Mouse (Mus musculus): ENCODE results near the gene Erbin. TPM values are rescaled to one million over a fixed set of nuclear protein-coding genes. Genes with fewer than 3 reads are reported as not detected.

Gene Erbin
- polyA plus RNA-seq, 1 experiment, result 6.6 TPM

DNA sequence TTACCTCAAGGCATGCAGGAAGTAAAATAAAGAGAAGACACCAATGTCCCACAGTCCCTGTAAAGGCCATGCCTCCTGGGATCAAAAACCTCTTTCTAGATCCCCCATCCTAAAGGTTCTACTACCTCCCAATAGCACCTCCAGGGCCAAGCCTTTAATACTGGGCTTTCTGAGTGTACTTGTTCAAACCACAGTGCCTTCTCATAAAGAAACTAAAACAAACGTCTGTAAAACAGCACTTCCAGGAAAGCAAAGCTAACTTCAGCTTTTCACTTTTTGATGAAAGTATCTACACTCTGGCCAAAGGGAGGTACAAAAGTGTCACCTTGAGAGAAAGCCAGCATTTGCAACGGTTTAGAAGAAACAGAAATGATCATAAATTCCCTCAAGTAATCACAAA, 35.3 kb upstream of the Erbin start:
- peak overlapping the region; percentile 6 for H3K4me3 ChIP-seq (replicated peaks)
- peaks cover 68% of the 10 kb centered on the region for H3K4me1 ChIP-seq
- no peaks in the 10 kb centered on the region for H3K27me3 ChIP-seq (replicated peaks)
- no peaks in the 10 kb centered on the region for H3K36me3 ChIP-seq (replicated peaks; ENCODE audit: low read length)
- H3K9me3 ChIP-seq, result no peaks in the 10 kb centered on the region
- TF ChIP-seq FLI1 (IDR thresholded peaks at IDR 0.05; ENCODE audit: low read length) (no peak), GATA1 (IDR thresholded peaks at IDR 0.05; ENCODE audit: borderline replicate concordance, low read length) (no peak)

DNA sequence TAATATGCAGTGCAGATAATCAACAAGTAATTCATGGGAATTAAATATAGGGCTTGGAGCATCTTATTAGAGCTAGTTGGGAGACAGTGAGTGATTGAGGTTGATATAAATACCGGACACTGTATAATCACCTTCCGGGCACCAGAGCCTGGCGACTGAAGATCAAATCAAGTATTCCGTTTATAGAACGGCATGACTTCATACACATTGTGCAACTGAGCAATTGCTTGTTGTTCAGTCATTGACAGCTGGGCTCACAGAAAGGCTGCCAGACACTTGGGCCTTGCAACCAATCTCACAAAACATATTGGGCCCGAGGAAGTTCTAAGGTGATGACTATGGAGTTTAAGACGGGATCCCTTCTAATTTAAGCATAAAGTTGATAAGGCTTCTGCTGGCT, 31.1 kb upstream of the Erbin start:
- no peaks in the 10 kb centered on the region for H3K27me3 ChIP-seq (replicated peaks)
- peaks cover 49% of the 10 kb centered on the region for H3K4me1 ChIP-seq
- no peak overlapping the region for H3K4me3 ChIP-seq (replicated peaks)
- no peaks in the 10 kb centered on the region for H3K9me3 ChIP-seq
- H3K36me3 ChIP-seq (replicated peaks; ENCODE audit: low read length), result no peaks in the 10 kb centered on the region
- TF ChIP-seq GATA1 (IDR thresholded peaks at IDR 0.05; ENCODE audit: borderline replicate concordance, low read length) (no peak), FLI1 (IDR thresholded peaks at IDR 0.05; ENCODE audit: low read length) (no peak)

DNA sequence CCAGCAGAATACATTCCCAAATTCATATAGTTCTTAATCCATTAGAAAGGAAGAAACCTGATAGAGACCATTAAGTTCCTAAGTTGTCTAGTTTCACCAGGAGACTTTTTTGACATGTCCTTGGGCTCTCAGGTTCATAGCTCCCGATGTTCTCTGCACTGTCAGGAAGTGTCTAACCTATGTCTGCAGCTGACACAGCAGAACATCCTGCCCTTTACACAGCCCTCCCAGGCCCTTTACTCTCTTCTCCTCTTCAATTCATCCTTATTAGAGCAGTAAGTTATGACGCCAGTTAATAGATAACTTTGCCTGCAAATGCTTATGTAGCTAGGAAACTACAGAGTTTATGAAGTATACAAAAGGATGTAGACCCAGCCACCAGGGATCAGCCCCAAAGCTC, 20.5 kb upstream of the Erbin start:
- Histone ChIP-seq H3K4me1 (peaks cover 13% of the 10 kb centered on the region), H3K27me3 (replicated peaks) (no peaks in the 10 kb centered on the region), H3K4me3 (replicated peaks) (no peak overlapping the region), H3K36me3 (replicated peaks; ENCODE audit: low read length) (no peaks in the 10 kb centered on the region), H3K9me3 (0 out of 2 replicates have a peak, but pooled peaks cover 3% of the 10 kb centered on the region)
- TF ChIP-seq GATA1 (IDR thresholded peaks at IDR 0.05; ENCODE audit: borderline replicate concordance, low read length), result no peak
- no peak for TF ChIP-seq FLI1 (IDR thresholded peaks at IDR 0.05; ENCODE audit: low read length)

DNA sequence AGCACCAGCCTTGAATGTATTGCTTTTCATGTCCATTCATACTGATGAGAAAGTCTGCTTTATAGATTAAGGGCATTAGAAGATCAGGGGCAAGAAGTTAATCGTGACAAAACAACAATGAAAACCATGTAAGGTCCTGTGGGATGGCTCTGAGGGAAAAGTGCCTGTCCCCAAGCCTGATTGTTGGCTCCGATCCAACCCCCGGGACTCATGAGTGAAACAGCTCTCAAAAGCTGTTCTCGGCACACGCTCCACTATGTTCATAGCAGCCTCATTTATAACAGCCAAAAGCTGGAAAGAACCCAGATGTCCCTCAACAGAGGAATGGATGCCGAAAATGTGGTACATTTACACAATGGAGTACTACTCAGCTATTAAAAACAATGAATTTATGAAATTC, 4.3 kb upstream of the Erbin start:
- Histone ChIP-seq H3K36me3 (replicated peaks; ENCODE audit: low read length) (no peaks in the 10 kb centered on the region), H3K27me3 (replicated peaks) (no peaks in the 10 kb centered on the region), H3K4me1 (peaks cover 53% of the 10 kb centered on the region), H3K4me3 (replicated peaks) (no peak overlapping the region), H3K9me3 (no peaks in the 10 kb centered on the region)
- TF ChIP-seq GATA1 (IDR thresholded peaks at IDR 0.05; ENCODE audit: borderline replicate concordance, low read length) (no peak), FLI1 (IDR thresholded peaks at IDR 0.05; ENCODE audit: low read length) (no peak)

DNA sequence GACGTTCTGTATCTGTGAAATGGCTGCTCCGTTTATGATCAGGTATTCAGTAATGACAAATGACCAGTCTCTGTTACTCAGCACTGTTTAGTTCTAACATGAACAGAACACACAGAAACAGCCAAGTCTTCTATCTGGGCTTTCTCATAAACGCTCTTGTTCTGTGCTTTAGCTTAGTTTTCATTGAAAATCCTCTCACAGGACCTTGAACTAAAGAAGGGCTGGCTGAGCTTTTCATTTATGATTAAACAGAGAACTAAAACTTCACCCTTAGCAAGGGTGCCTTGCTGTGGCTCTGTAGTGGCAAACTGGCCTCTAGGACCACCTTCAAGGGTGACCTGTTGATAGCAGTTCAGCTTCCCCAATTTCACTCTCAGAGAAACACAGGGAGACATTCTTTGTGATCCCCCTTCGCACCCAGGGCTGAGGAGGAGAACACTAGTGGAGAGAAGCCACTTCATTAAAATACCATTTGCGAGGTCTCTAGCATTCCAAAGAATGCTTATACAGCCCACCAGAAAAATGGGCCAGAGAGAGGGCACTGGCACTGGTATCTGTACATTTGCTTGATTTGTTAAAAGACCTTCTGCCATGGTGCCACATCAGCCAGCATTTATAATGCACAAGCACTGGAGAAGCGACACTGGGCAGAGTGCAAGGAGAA, 3.2 kb upstream of the Erbin start:
- H3K9me3 ChIP-seq, result no peaks in the 10 kb centered on the region
- H3K36me3 ChIP-seq (replicated peaks; ENCODE audit: low read length), result no peaks in the 10 kb centered on the region
- peaks cover 51% of the 10 kb centered on the region for H3K4me1 ChIP-seq
- no peak overlapping the region for H3K4me3 ChIP-seq (replicated peaks)
- H3K27me3 ChIP-seq (replicated peaks), result no peaks in the 10 kb centered on the region
- TF ChIP-seq FLI1 (IDR thresholded peaks at IDR 0.05; ENCODE audit: low read length) (no peak), GATA1 (IDR thresholded peaks at IDR 0.05; ENCODE audit: borderline replicate concordance, low read length) (no peak)

DNA sequence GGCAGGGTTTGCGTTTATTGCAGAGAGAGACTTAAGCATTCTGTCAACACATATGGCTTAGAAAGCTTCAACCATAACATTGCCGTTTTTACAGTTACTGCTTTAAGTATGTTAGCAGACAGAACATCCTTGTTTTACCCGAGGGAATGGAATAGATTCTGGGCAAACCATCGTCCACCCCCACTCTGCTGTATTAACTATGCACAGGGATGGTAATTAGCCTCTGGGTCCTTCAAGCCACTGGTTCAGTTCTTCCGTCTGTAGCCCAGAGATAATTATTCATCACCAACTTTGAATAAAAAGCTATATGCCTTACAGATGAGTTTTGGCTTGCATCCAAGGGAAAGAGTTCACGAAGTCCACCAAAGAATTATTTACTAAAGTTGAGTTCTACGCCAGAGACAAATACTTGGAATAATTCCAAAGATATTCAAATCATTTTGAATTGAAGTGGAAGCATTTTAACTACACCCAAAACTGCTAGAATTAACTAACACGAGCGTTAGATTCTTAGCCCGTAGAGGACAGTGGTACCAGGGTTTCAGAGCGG, 1.6 kb upstream of the Erbin start:
- TF ChIP-seq GATA1 (IDR thresholded peaks at IDR 0.05; ENCODE audit: borderline replicate concordance, low read length) (no peak), FLI1 (IDR thresholded peaks at IDR 0.05; ENCODE audit: low read length) (no peak)
- H3K9me3 ChIP-seq, result no peaks in the 10 kb centered on the region
- H3K27me3 ChIP-seq (replicated peaks), result no peaks in the 10 kb centered on the region
- peaks cover 50% of the 10 kb centered on the region for H3K4me1 ChIP-seq
- H3K4me3 ChIP-seq (replicated peaks), result peak overlapping the region; percentile 91
- no peaks in the 10 kb centered on the region for H3K36me3 ChIP-seq (replicated peaks; ENCODE audit: low read length)

DNA sequence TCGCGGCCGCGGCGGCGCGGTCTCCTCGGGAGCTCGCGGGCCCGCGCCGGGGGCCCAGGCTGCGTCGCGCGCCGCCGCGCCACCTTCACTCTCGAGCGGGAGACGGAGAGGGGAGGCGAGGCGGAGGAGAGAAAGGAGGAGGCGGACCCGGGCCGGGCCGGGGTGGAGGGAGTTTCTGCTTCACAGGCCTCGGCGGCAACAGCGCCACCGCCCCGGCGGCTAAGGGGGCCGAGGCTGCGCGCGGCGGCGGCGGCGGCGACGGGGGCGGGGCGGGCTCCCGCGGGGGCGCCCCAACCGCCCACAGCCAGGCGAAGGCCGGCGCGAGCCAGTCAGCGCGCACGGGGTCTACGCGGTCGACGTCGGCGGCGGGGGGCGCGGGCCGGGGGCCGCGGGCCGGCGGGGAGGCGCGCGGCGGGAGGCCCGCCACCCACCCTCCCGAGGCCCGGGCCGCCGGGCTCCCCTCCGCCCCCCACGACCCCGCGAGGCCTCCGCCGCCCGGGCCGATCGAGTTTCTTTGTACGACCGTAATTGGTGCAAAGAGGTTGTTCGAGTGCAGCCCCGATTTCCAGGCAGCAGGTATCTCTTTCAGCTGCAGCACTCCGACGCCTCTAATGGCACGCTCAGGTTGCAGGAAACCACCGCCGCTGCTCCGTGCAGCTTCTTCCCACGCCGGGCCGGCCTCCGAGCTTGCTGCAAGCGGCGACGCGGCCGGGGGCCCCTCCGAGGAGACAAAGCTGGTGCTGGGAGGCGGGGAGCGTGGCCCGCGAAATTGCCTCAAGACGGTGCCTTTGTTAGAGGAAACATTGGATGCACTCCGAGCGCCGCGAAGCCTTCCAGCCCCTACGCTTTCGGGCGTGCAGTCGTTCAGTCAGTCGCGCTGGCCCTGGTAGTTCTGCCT, 868 bp upstream of the Erbin start:
- TF ChIP-seq FLI1 (IDR thresholded peaks at IDR 0.05; ENCODE audit: low read length) (no peak), GATA1 (IDR thresholded peaks at IDR 0.05; ENCODE audit: borderline replicate concordance, low read length) (no peak)
- Histone ChIP-seq H3K4me3 (replicated peaks) (peak overlapping the region; percentile 91), H3K4me1 (peaks cover 52% of the 10 kb centered on the region), H3K36me3 (replicated peaks; ENCODE audit: low read length) (peaks cover 6% of the 10 kb centered on the region), H3K27me3 (replicated peaks) (no peaks in the 10 kb centered on the region), H3K9me3 (no peaks in the 10 kb centered on the region)

DNA sequence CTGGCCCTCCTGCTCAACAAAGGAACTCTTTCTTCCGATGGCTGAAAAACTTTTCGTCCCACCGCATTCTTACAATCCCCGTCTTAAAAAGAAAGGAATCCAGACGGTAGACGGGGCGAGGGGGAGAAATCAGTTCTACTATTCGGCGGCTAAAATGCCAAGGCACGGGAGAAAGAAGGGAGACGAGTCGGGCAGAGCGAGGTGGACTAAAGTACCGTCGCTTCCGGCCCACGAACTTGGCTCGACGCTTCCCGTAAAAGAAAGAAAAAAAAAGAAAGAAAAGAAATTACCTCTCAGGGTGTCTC, 406 bp downstream of the Erbin start:
- H3K9me3 ChIP-seq, result no peaks in the 10 kb centered on the region
- peaks cover 44% of the 10 kb centered on the region for H3K4me1 ChIP-seq
- peaks cover 9% of the 10 kb centered on the region for H3K36me3 ChIP-seq (replicated peaks; ENCODE audit: low read length)

DNA sequence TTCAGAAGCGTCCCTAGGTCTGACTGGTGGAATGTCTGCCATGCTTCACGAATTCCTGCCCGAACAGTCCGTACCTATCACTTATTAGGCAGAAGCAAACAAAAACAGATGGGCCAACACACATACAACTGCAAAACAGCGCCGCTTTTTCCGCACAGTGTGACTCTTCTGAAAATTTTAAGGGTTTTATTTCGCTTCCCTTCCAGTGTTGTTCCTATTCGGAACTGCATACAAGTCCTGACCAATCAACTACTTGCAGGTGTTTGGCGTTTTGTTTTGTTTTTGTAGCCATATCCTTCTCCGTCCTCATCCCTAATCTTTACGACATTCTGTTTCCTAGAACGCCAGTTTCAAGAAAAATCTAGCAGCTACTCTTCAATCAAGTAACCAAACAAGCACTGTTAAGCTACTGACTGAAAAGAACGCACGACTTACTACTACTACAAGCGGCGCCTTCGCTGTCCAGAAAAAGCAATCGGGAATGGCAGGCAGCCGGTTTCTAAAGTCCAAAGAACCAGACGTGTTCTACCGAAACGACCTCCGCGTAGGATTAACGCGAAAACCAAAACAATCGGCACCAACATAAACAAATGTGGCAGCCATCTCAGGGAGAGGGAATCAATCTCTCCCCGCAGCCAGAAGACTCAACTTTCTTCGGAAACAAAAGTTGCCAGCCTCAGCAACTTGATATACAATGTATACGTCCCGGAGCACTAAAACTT, 919 bp downstream of the Erbin start:
- Histone ChIP-seq H3K9me3 (no peaks in the 10 kb centered on the region), H3K36me3 (replicated peaks; ENCODE audit: low read length) (peaks cover 10% of the 10 kb centered on the region), H3K4me1 (peaks cover 41% of the 10 kb centered on the region), H3K27me3 (replicated peaks) (no peaks in the 10 kb centered on the region), H3K4me3 (replicated peaks) (peak overlapping the region; percentile 91)
- TF ChIP-seq FLI1 (IDR thresholded peaks at IDR 0.05; ENCODE audit: low read length) (no peak), GATA1 (IDR thresholded peaks at IDR 0.05; ENCODE audit: borderline replicate concordance, low read length) (no peak)

More for the DNA sequence above, 406 bp downstream of the Erbin start:
- TF ChIP-seq FLI1 (IDR thresholded peaks at IDR 0.05; ENCODE audit: low read length), result no peak
- no peak for TF ChIP-seq GATA1 (IDR thresholded peaks at IDR 0.05; ENCODE audit: borderline replicate concordance, low read length)
- peak overlapping the region; percentile 91 for H3K4me3 ChIP-seq (replicated peaks)
- no peaks in the 10 kb centered on the region for H3K27me3 ChIP-seq (replicated peaks)
